Mouse (Mus musculus): ENCODE results near the gene Tpst2.

GRCm38 (mm10) chr5:112320379-112320778 is 43.9 kb downstream of the Tpst2 start:
- no peak for TF ChIP-seq POLR2A (IDR thresholded peaks at IDR 0.05; ENCODE audit: extremely low read depth, insufficient read depth, low read length)
- no peak for TF ChIP-seq CTCF (IDR thresholded peaks at IDR 0.05; ENCODE audit: low read depth, low read length)

Data from liver, adult 2 months (tissue).